Comparison of ENCODE assay signal across 16 mouse cellular contexts in genomic region chr12:26386189-26386588, GRCm38 (mm10). TPM values are rescaled to one million over a fixed set of nuclear protein-coding genes. Genes with fewer than 3 reads are reported as not detected.
DNase-seq lines count a peak whose midpoint lies in the region; ATAC-seq lines count a peak whose summit lies in the region.
"Had no signal": no experiment of that assay in that cellular context is flagged by ENCODE, and none has a peak within 500 bp of the region (broad histone marks: within the 10 kb centered on the region; RNA-seq: fewer than 3 reads in every experiment).

No protein-coding gene starts in this region.

- H3K9me3 ChIP-seq in limb, embryonic 12.5 days: no peaks in the 10 kb centered on the region
- no peaks in the 10 kb centered on the region for H3K9me3 ChIP-seq in limb, embryonic 10.5 days (replicated peaks)
- no peaks in the 10 kb centered on the region for H3K9me3 ChIP-seq in limb, embryonic 13.5 days
- H3K9me3 ChIP-seq: forebrain, embryonic 10.5 days; midbrain, embryonic 12.5 days; neural tube, embryonic 12.5 days had no signal

- no peak overlapping the region for H3K4me2 ChIP-seq in limb, embryonic 12.5 days
- H3K4me2 ChIP-seq in limb, embryonic 13.5 days (replicated peaks): no peak overlapping the region
- H3K4me2 ChIP-seq: heart, embryonic 11.5 days; midbrain, embryonic 12.5 days; neural tube, embryonic 12.5 days had no signal

- H3K27me3 ChIP-seq in limb, embryonic 12.5 days: no peaks in the 10 kb centered on the region
- no peaks in the 10 kb centered on the region for H3K27me3 ChIP-seq in limb, embryonic 10.5 days (ENCODE audit: low read depth, poor library complexity, severe bottlenecking)
- no peaks in the 10 kb centered on the region for H3K27me3 ChIP-seq in limb, embryonic 13.5 days
- H3K27me3 ChIP-seq: midbrain, embryonic 12.5 days; neural tube, embryonic 12.5 days had no signal

- H3K4me1 ChIP-seq in limb, embryonic 12.5 days (replicated peaks): 0 out of 2 replicates have a peak, but pooled peaks cover 2% of the 10 kb centered on the region
- H3K4me1 ChIP-seq in limb, embryonic 10.5 days: no peaks in the 10 kb centered on the region
- peaks cover 21% of the 10 kb centered on the region for H3K4me1 ChIP-seq in limb, embryonic 13.5 days
- H3K4me1 ChIP-seq: midbrain, embryonic 12.5 days; neural tube, embryonic 12.5 days had no signal

- no peak overlapping the region for H3K9ac ChIP-seq in limb, embryonic 12.5 days (replicated peaks)
- no peak overlapping the region for H3K9ac ChIP-seq in limb, embryonic 13.5 days
- H3K9ac ChIP-seq: liver, embryonic 14.5 days; midbrain, embryonic 12.5 days; neural tube, embryonic 12.5 days had no signal

- ATAC-seq in limb, embryonic 12.5 days (ENCODE audit: insufficient number of reproducible peaks, insufficient read depth, low FRiP score, low TSS enrichment, low read depth): no peak
- ATAC-seq in limb, embryonic 13.5 days (ENCODE audit: low FRiP score, low read depth): no peak
- ATAC-seq in frontal cortex, adult (ENCODE audit: low TSS enrichment): no peak

- H3K4me3 ChIP-seq in limb, embryonic 12.5 days (replicated peaks): no peak overlapping the region
- no peak overlapping the region for H3K4me3 ChIP-seq in limb, embryonic 10.5 days
- H3K4me3 ChIP-seq in limb, embryonic 13.5 days: no peak overlapping the region
- H3K4me3 ChIP-seq: forebrain, embryonic 10.5 days; midbrain, embryonic 12.5 days; neural tube, embryonic 12.5 days had no signal

- DNase-seq in limb, embryonic 10.5 days (ENCODE audit: low spot score): no peak
- peak; percentile 22 for DNase-seq in testis, postnatal 14 days (ENCODE audit: low spot score)
- DNase-seq in testis, postnatal 10 days (ENCODE audit: low spot score): no peak
- DNase-seq in frontal cortex, postnatal 36 days (ENCODE audit: low spot score in 2 of 2): no peak
- DNase-seq: adrenal gland, adult 2 months; cerebellum, adult 8-10 months; kidney, adult 2 months; kidney, postnatal 14 days had no signal

- 78% methylated on average over 2 of the region's 2 CpGs for WGBS in limb, embryonic 12.5 days
- 90% methylated on average over 2 of the region's 2 CpGs for WGBS in limb, embryonic 10.5 days
- WGBS in limb, embryonic 13.5 days: 80% methylated on average over 2 of the region's 2 CpGs

- peak overlapping the region; percentile 12; the same call in 1 of the 2 replicates for H3K27ac ChIP-seq in limb, embryonic 12.5 days
- no peak overlapping the region for H3K27ac ChIP-seq in limb, embryonic 10.5 days
- H3K27ac ChIP-seq in limb, embryonic 13.5 days: peak overlapping the region; percentile 35; the same call in 1 of the 2 replicates
- H3K27ac ChIP-seq: forebrain, embryonic 10.5 days; liver, embryonic 14.5 days; midbrain, embryonic 12.5 days; neural tube, embryonic 12.5 days had no signal

- H3K36me3 ChIP-seq in limb, embryonic 12.5 days: peaks cover 85% of the 10 kb centered on the region
- H3K36me3 ChIP-seq in limb, embryonic 10.5 days: peaks cover 89% of the 10 kb centered on the region
- peaks cover 83% of the 10 kb centered on the region for H3K36me3 ChIP-seq in limb, embryonic 13.5 days

RNA-seq across cellular contexts. Expression of gene Rnf144a, which starts 28.9 kb away (rescaled TPM):
- polyA plus RNA-seq in limb, embryonic 12.5 days (2016; fragmentation: Nextera tagmentation; extraction: Ambion mirVana): 63.4 and 66.2 TPM in 2 replicates
- polyA plus RNA-seq in limb, embryonic 10.5 days (2016; fragmentation: Nextera tagmentation; extraction: Ambion mirVana): 44.2 and 54.9 TPM in 2 replicates
- polyA plus RNA-seq in limb, embryonic 13.5 days (2015; fragmentation: Nextera tagmentation; extraction: Ambion mirVana): 49.9 and 60.6 TPM in 2 replicates
